8 mouse cellular contexts compared by ENCODE assay signal in genomic region chr2:158228670-158229502, GRCm38 (mm10). TPM values are rescaled to one million over a fixed set of nuclear protein-coding genes. Genes with fewer than 3 reads are reported as not detected.
DNase-seq lines count a peak whose midpoint lies in the region; ATAC-seq and TF ChIP-seq lines count a peak whose summit lies in the region.

TSS of gene D630003M21Rik (minus strand) at chr2:158229222.

- H3K4me3 ChIP-seq in layer of hippocampus, adult 2 months: peak within 1 kb of the TSS; percentile 53
- 0 out of 2 replicates have a peak within 1 kb of the TSS, but pooled peaks have one; percentile 16 for H3K4me3 ChIP-seq in bone marrow macrophage, adult 2 months (ENCODE audit: insufficient read depth, low read length)
- H3K4me3 ChIP-seq in heart, embryonic 13.5 days: peak within 1 kb of the TSS; percentile 54
- H3K4me3 ChIP-seq in midbrain, embryonic 16.5 days (ENCODE audit: low read depth, low read length): peak within 1 kb of the TSS; percentile 45

- H3K27me3 ChIP-seq in heart, embryonic 13.5 days (replicated peaks): peaks cover 48% of the 10 kb centered on the region
- no peaks in the 10 kb centered on the region for H3K27me3 ChIP-seq in midbrain, embryonic 16.5 days (ENCODE audit: control insufficient read depth, insufficient read depth, low read depth, low read length)

- peak; percentile 56 for TF ChIP-seq CTCF in layer of hippocampus, adult 2 months (conservative IDR thresholded peaks at IDR 0.05)
- TF ChIP-seq CTCF in bone marrow macrophage, adult 2 months (IDR thresholded peaks at IDR 0.05; ENCODE audit: low read depth, low read length): no peak

- DNase-seq in layer of hippocampus, adult 2 months (ENCODE audit: low spot score in 2 of 2): no peak
- no peak for DNase-seq in layer of hippocampus, adult 18-20 months (ENCODE audit: low spot score in 2 of 2)
- peak; percentile 43 to 67 for DNase-seq in kidney, postnatal 25 days
- DNase-seq in spleen, postnatal 36 days (ENCODE audit: low spot score in 2 of 2): no peak
- no peak for DNase-seq in B cell, adult 2 months

- H3K4me1 ChIP-seq in bone marrow macrophage, adult 2 months (ENCODE audit: control insufficient read depth, insufficient read depth, low read length): peaks cover 5% of the 10 kb centered on the region
- H3K4me1 ChIP-seq in heart, embryonic 13.5 days: peaks cover 21% of the 10 kb centered on the region
- peaks cover 12% of the 10 kb centered on the region for H3K4me1 ChIP-seq in midbrain, embryonic 16.5 days (ENCODE audit: control insufficient read depth, insufficient read depth, low read length)

- no peak for TF ChIP-seq POLR2A in bone marrow macrophage, adult 2 months (IDR thresholded peaks at IDR 0.05; ENCODE audit: borderline replicate concordance, low read depth, low read length)

- ATAC-seq in heart, embryonic 13.5 days (ENCODE audit: extremely low read depth, insufficient number of reproducible peaks, low FRiP score, low TSS enrichment): no peak; the same call in 1 of the 2 replicates
- ATAC-seq in midbrain, embryonic 16.5 days: peak; percentile 76

- peak within 1 kb of the TSS; percentile 87 for H3K4me2 ChIP-seq in heart, embryonic 13.5 days
- peak within 1 kb of the TSS; percentile 83 for H3K4me2 ChIP-seq in midbrain, embryonic 16.5 days (ENCODE audit: low read length)

- no peaks in the 10 kb centered on the region for H3K36me3 ChIP-seq in heart, embryonic 13.5 days
- no peaks in the 10 kb centered on the region for H3K36me3 ChIP-seq in midbrain, embryonic 16.5 days (ENCODE audit: control insufficient read depth, insufficient read depth, low read length)

- H3K27ac ChIP-seq in layer of hippocampus, adult 2 months: peak within 1 kb of the TSS; percentile 75
- H3K27ac ChIP-seq in bone marrow macrophage, adult 2 months (ENCODE audit: insufficient read depth, low read depth, low read length): no peak within 1 kb of the TSS
- no peak within 1 kb of the TSS for H3K27ac ChIP-seq in heart, embryonic 13.5 days (replicated peaks)
- peak within 1 kb of the TSS; percentile 11; the same call in 1 of the 2 replicates for H3K27ac ChIP-seq in midbrain, embryonic 16.5 days (ENCODE audit: low read length)

- 1% methylated on average over 47 of the region's 55 CpGs for WGBS in heart, embryonic 13.5 days
- WGBS in midbrain, embryonic 16.5 days: under 1% methylated on average over 36 of the region's 55 CpGs

- H3K9me3 ChIP-seq in heart, embryonic 13.5 days: no peaks in the 10 kb centered on the region
- H3K9me3 ChIP-seq in midbrain, embryonic 16.5 days (replicated peaks; ENCODE audit: control insufficient read depth, low read length, poor library complexity, severe bottlenecking): no peaks in the 10 kb centered on the region

- H3K9ac ChIP-seq in heart, embryonic 13.5 days: peak within 1 kb of the TSS; percentile 76
- peak within 1 kb of the TSS; percentile 59 for H3K9ac ChIP-seq in midbrain, embryonic 16.5 days (ENCODE audit: low read depth, low read length)

RNA-seq across cellular contexts. Expression of gene D630003M21Rik, which starts in this region (rescaled TPM):
- total RNA-seq in layer of hippocampus, adult 2 months (2021): 1 to 10 TPM; 4.1 to 4.4 TPM
- total RNA-seq in layer of hippocampus, adult 18-20 months (2021): 1 to 10 TPM; 3.5 to 4.5 TPM
- polyA plus RNA-seq in bone marrow macrophage, adult 2 months (2012; ENCODE audit: insufficient read depth, insufficient read length, missing spikeins): not detected in 2 replicates
- polyA plus RNA-seq in heart, embryonic 13.5 days (2015; fragmentation: Nextera tagmentation; extraction: Ambion mirVana): 2.2 and 2.7 TPM in 2 replicates
- polyA plus RNA-seq in midbrain, embryonic 16.5 days (2015; fragmentation: Nextera tagmentation; extraction: Ambion mirVana): 1.7 and 1.8 TPM in 2 replicates

Comparison
In these comparisons a context has a peak if more than half of its experiments do, and no peak if none do; other contexts are left out.
1. DNase-seq: peak in kidney, postnatal 25 days (2 of 2); none in layer of hippocampus, adult 2 months (0 of 2), layer of hippocampus, adult 18-20 months (0 of 2), spleen, postnatal 36 days (0 of 2) and B cell, adult 2 months (0 of 2).
2. H3K27ac ChIP-seq: peak in layer of hippocampus, adult 2 months (single experiment) and midbrain, embryonic 16.5 days (single experiment); none in bone marrow macrophage, adult 2 months (single experiment) and heart, embryonic 13.5 days (single experiment).
3. Peak in every context shown above with its lines, with median percentiles within 50 percentile points of each other: H3K4me3 ChIP-seq.